Mouse (Mus musculus): ENCODE measurements at regions not wholly inside any gene's neighbourhood (a gene's known extent, or its start where the extent isn't known, plus 50 kb on each side); places are given as distances from the start of the nearest gene placed in this dataset.

- DNase-seq (ENCODE audit: low spot score) = no peak
- TF ChIP-seq CTCF (IDR thresholded peaks at IDR 0.05; ENCODE audit: low read depth, low read length) = no peak
- no peak for TF ChIP-seq GATA1 (IDR thresholded peaks at IDR 0.05; ENCODE audit: borderline replicate concordance, low read length)
- no peak for TF ChIP-seq GATA2 (IDR thresholded peaks at IDR 0.05; ENCODE audit: borderline replicate concordance, low read depth, low read length)
- TF ChIP-seq POLR2AphosphoS5 (IDR thresholded peaks at IDR 0.05; ENCODE audit: insufficient replicate concordance, low read depth, low read length) = no peak
- no peak for TF ChIP-seq TAL1 (conservative IDR thresholded peaks at IDR 0.05; ENCODE audit: low read depth, low read length)
- H3K4me1 ChIP-seq (ENCODE audit: insufficient read depth, low read depth, low read length) = no peaks in the 10 kb centered on the region
- no peak overlapping the region for H3K4me3 ChIP-seq (ENCODE audit: low read depth, low read length)
- peaks cover 32% of the 10 kb centered on the region for H3K9me3 ChIP-seq (replicated peaks)
- no peaks in the 10 kb centered on the region for H3K27me3 ChIP-seq (ENCODE audit: insufficient read depth, low read length)
- H3K36me3 ChIP-seq (replicated peaks) = no peaks in the 10 kb centered on the region
- ATAC-seq (ENCODE audit: extremely low read depth, insufficient number of reproducible peaks, low FRiP score, poor library complexity, severe bottlenecking) = no peak
Observed at GRCm38 (mm10) chr10:96365101-96365500, 228.7 kb downstream of the Gm5426 start.

- no peaks in the 10 kb centered on the region for H3K36me3 ChIP-seq (replicated peaks)
- ATAC-seq (ENCODE audit: extremely low read depth, insufficient number of reproducible peaks, low FRiP score, poor library complexity, severe bottlenecking) (no peak), DNase-seq (ENCODE audit: low spot score) (no peak)
- H3K4me3 ChIP-seq (ENCODE audit: low read depth, low read length) = no peak overlapping the region
- H3K9me3 ChIP-seq (replicated peaks) = peaks cover 36% of the 10 kb centered on the region
- no peaks in the 10 kb centered on the region for H3K4me1 ChIP-seq (ENCODE audit: insufficient read depth, low read depth, low read length)
- TF ChIP-seq CTCF (IDR thresholded peaks at IDR 0.05; ENCODE audit: low read depth, low read length) = no peak
- TF ChIP-seq GATA1 (IDR thresholded peaks at IDR 0.05; ENCODE audit: borderline replicate concordance, low read length) = no peak
- no peak for TF ChIP-seq GATA2 (IDR thresholded peaks at IDR 0.05; ENCODE audit: borderline replicate concordance, low read depth, low read length)
- no peak for TF ChIP-seq TAL1 (conservative IDR thresholded peaks at IDR 0.05; ENCODE audit: low read depth, low read length)
- TF ChIP-seq POLR2AphosphoS5 (IDR thresholded peaks at IDR 0.05; ENCODE audit: insufficient replicate concordance, low read depth, low read length) = no peak
- H3K27me3 ChIP-seq (ENCODE audit: insufficient read depth, low read length) = no peaks in the 10 kb centered on the region
Observed at GRCm38 (mm10) chr10:96366871-96367270, 230.5 kb downstream of the Gm5426 start.

DNA sequence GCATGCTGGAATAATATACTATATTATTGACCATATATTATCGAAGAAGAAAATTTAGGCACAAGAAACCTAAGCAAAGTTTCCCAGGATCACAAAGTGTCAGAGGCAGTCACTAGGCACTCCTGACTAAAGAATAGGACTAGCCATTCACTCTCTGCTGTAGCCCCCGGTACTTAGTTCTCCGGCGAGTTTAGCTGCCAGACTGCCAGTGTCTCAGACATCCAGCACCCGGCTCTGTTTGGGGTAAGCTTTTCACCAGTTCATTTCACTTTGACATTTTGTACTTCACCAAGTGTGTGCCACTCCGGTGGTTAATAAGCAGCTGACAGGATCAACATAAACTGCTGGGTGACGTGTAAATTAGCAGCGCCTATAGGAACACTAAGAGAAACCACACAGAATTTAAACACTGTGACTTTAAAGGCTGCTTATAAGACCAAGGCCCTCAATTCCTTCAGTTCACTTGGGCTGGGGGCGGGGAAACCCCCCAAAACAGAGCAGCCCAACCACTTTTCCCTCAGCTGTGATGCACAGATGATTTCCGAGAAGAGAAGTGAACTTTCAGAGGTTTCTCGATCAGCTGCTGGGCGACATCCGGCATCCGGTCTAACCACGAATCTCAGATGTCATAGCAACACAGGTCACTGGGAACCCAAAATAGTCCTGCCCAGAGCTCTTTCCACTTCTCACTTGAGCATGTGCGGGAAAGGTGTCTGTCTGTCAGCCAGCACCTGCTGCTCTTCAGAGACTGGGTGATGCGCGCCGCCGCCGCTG is 234.3 kb downstream of the Gm5426 start:
- DNase-seq (ENCODE audit: low spot score) (no peak), ATAC-seq (ENCODE audit: extremely low read depth, insufficient number of reproducible peaks, low FRiP score, poor library complexity, severe bottlenecking) (no peak)
- TF ChIP-seq GATA1 (IDR thresholded peaks at IDR 0.05; ENCODE audit: borderline replicate concordance, low read length) (no peak), CTCF (IDR thresholded peaks at IDR 0.05; ENCODE audit: low read depth, low read length) (no peak)
- Histone ChIP-seq H3K4me1 (ENCODE audit: insufficient read depth, low read depth, low read length) (no peaks in the 10 kb centered on the region), H3K27me3 (ENCODE audit: insufficient read depth, low read length) (no peaks in the 10 kb centered on the region), H3K4me3 (ENCODE audit: low read depth, low read length) (no peak overlapping the region), H3K9me3 (replicated peaks) (peaks cover 41% of the 10 kb centered on the region), H3K36me3 (replicated peaks) (no peaks in the 10 kb centered on the region)

- no peak for DNase-seq (ENCODE audit: low spot score)
- ATAC-seq (ENCODE audit: extremely low read depth, insufficient number of reproducible peaks, low FRiP score, poor library complexity, severe bottlenecking) = no peak
Observed at GRCm38 (mm10) chr10:96371321-96371653, 234.9 kb downstream of the Gm5426 start.

DNA sequence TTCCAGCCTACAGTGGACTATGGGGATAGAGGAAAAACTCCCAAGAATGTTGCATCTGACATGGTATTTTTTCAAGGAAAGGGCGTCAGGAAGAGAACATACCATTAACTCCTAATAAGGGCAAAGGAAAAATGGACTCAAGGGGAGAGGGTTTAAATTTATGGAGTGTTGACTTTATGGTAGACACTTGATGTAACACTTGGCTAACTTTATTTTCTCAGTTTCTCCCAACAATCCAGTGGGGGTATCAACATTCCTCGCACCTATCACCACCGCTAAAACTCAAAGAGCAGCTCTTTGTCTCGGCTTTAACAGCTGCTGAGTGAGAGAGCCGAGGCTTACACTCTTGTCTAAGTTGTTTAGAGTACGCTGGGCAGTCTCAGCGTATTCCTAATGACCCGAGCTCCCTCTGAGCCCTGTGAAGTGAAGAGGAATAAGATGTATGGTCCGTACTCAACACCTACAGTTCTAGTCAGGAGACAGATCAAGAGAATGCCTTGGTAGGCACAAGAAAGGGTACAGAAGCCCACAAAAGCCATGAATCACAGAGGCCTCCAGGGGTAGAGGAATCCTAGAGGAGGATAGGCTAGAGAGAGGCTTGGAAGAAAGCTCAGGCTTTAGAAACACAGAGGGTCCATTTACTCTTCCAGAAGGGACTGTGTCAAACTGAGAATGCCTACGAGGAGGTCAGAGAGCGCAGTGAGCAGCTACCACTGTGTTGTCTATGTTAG is 236.4 kb downstream of the Gm5426 start:
- Histone ChIP-seq H3K36me3 (replicated peaks) (no peaks in the 10 kb centered on the region), H3K9me3 (replicated peaks) (peaks cover 37% of the 10 kb centered on the region), H3K4me3 (ENCODE audit: low read depth, low read length) (no peak overlapping the region), H3K4me1 (ENCODE audit: insufficient read depth, low read depth, low read length) (no peaks in the 10 kb centered on the region), H3K27me3 (ENCODE audit: insufficient read depth, low read length) (no peaks in the 10 kb centered on the region)
- DNase-seq (ENCODE audit: low spot score) (no peak), ATAC-seq (ENCODE audit: extremely low read depth, insufficient number of reproducible peaks, low FRiP score, poor library complexity, severe bottlenecking) (no peak)
- TF ChIP-seq POLR2AphosphoS5 (IDR thresholded peaks at IDR 0.05; ENCODE audit: insufficient replicate concordance, low read depth, low read length) = no peak
- no peak for TF ChIP-seq GATA1 (IDR thresholded peaks at IDR 0.05; ENCODE audit: borderline replicate concordance, low read length)
- TF ChIP-seq CTCF (IDR thresholded peaks at IDR 0.05; ENCODE audit: low read depth, low read length) = no peak
- TF ChIP-seq TAL1 (conservative IDR thresholded peaks at IDR 0.05; ENCODE audit: low read depth, low read length) = no peak
- TF ChIP-seq GATA2 (IDR thresholded peaks at IDR 0.05; ENCODE audit: borderline replicate concordance, low read depth, low read length) = no peak

More at GRCm38 (mm10) chr10:96371321-96371653, 234.9 kb downstream of the Gm5426 start:
- TF ChIP-seq POLR2AphosphoS5 (IDR thresholded peaks at IDR 0.05; ENCODE audit: insufficient replicate concordance, low read depth, low read length) (no peak), GATA2 (IDR thresholded peaks at IDR 0.05; ENCODE audit: borderline replicate concordance, low read depth, low read length) (no peak), TAL1 (conservative IDR thresholded peaks at IDR 0.05; ENCODE audit: low read depth, low read length) (no peak), GATA1 (IDR thresholded peaks at IDR 0.05; ENCODE audit: borderline replicate concordance, low read length) (no peak), CTCF (IDR thresholded peaks at IDR 0.05; ENCODE audit: low read depth, low read length) (no peak)
- Histone ChIP-seq H3K27me3 (ENCODE audit: insufficient read depth, low read length) (no peaks in the 10 kb centered on the region), H3K4me3 (ENCODE audit: low read depth, low read length) (no peak overlapping the region), H3K36me3 (replicated peaks) (no peaks in the 10 kb centered on the region), H3K4me1 (ENCODE audit: insufficient read depth, low read depth, low read length) (no peaks in the 10 kb centered on the region), H3K9me3 (replicated peaks) (peaks cover 41% of the 10 kb centered on the region)

DNA sequence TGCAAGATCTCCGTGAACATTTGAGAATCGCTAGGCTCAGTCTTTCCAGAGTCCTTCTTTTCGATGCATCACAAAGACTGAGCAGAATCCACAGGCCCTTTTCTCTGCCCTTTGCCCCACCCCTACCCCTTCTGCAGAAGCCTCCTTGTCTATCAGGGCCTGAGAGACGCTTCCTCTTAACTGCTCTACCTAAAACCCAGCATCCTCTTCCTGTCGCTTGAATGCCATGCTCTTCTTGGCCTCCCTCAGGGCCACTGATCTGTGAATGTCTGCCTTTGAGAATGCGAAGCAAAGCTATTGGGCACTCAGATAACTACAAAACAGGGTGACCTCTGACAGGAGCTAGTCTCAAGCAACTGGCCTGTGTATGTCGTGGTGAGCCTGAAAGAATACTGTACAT is 237.1 kb downstream of the Gm5426 start:
- Histone ChIP-seq H3K4me3 (ENCODE audit: low read depth, low read length) (no peak overlapping the region), H3K27me3 (ENCODE audit: insufficient read depth, low read length) (no peaks in the 10 kb centered on the region), H3K9me3 (replicated peaks) (peaks cover 42% of the 10 kb centered on the region), H3K4me1 (ENCODE audit: insufficient read depth, low read depth, low read length) (no peaks in the 10 kb centered on the region), H3K36me3 (replicated peaks) (no peaks in the 10 kb centered on the region)
- TF ChIP-seq GATA1 (IDR thresholded peaks at IDR 0.05; ENCODE audit: borderline replicate concordance, low read length) (no peak), TAL1 (conservative IDR thresholded peaks at IDR 0.05; ENCODE audit: low read depth, low read length) (no peak), GATA2 (IDR thresholded peaks at IDR 0.05; ENCODE audit: borderline replicate concordance, low read depth, low read length) (no peak), POLR2AphosphoS5 (IDR thresholded peaks at IDR 0.05; ENCODE audit: insufficient replicate concordance, low read depth, low read length) (no peak), CTCF (IDR thresholded peaks at IDR 0.05; ENCODE audit: low read depth, low read length) (no peak)
- DNase-seq (ENCODE audit: low spot score) (no peak), ATAC-seq (ENCODE audit: extremely low read depth, insufficient number of reproducible peaks, low FRiP score, poor library complexity, severe bottlenecking) (no peak)
